Mouse (Mus musculus) central nervous system, embryonic 18 days (tissue): ENCODE measurements around the gene Amtn. TPM values are rescaled to one million over a fixed set of nuclear protein-coding genes. Genes with fewer than 3 reads are reported as not detected.

Experiments used
- polyA plus RNA-seq: library from polyadenylated mRNA; depleted of rRNA; stranded (reverse); fragments of >200 nt; gene quantifications from 2 replicates; pipeline ENCODE4 v1.2.3, GENCODE M21; 2012; rRNA removed

The Amtn gene
- polyA plus RNA-seq = not detected in 2 replicates

GRCm38 (mm10) chr5:88375808-88376207, at the start of gene Amtn:
TSS of gene Amtn (plus strand) at chr5:88376108.

Other genes with a start within 250 kb of the Amtn start
- gene Gm11115, start 222.0 kb upstream of the Amtn start, polyA plus RNA-seq = not detected in 2 replicates
- not detected in 2 replicates for gene Gm7714, start 107.2 kb upstream of the Amtn start, polyA plus RNA-seq
- gene Prol1, start 58.8 kb upstream of the Amtn start, polyA plus RNA-seq = not detected in 2 replicates
- 0.08 and 0.27 TPM in 2 replicates for gene Ambn, start 79.9 kb downstream of the Amtn start, polyA plus RNA-seq
- not detected in 2 replicates for gene Enam, start 111.9 kb downstream of the Amtn start, polyA plus RNA-seq
- gene Jchain, start 151.8 kb downstream of the Amtn start, polyA plus RNA-seq = 1.0 and 1.8 TPM in 2 replicates
- 27.8 and 31.8 TPM in 2 replicates for gene Utp3, start 178.4 kb downstream of the Amtn start, polyA plus RNA-seq
- gene Rufy3, start 188.9 kb downstream of the Amtn start, polyA plus RNA-seq = 166 and 170 TPM in 2 replicates